Mouse (Mus musculus): ENCODE results near the gene Lama4.

DNA sequence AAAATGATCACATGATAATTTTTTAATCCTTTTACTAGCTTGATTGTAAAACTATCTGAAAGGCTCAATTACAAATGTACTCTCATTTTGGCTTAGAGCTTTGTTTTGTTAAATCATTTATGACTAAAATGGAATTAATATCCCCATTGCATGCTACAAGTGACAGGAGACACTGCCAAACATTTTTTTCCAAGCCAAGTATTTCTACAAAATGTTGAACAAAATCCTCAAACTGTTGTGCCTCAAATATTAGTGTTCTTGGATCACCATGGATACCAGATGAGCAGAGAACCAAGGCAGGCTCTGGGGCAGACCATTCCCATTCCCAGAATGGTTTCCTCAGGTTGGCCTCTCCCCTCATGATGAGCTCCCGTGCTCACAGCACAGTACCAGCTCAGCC lies 79.8 kb downstream of the Lama4 start:
- no peak for TF ChIP-seq EP300 (IDR thresholded peaks at IDR 0.05; ENCODE audit: insufficient read depth, low read depth, low read length)
- TF ChIP-seq CTCF (IDR thresholded peaks at IDR 0.05), result no peak

All from heart, adult 2 months (tissue).